ENCODE assay signal across 14 mouse cellular contexts in the genomic region with DNA sequence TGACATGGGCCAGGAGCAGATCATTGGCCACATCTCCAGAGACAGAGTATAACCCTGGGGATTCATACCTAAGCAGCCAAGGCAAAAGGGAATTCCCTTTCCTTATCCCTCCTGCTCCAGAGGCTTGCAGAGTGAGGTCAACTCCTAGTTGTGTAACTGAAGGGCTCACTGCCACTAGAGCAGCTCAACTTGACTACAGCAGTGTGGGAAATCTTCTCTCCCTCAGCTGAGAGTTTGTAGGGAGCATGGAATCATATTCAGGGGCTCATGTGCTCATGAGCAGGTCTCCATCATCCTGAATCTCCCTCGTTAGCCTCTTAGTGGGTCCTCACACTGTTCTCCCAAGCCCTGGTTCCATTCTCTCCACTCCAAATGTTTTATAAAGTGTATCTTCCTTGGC. TPM values are rescaled to one million over a fixed set of nuclear protein-coding genes. Genes with fewer than 3 reads are reported as not detected.
DNase-seq lines count a peak whose midpoint lies in the region.
"Had no signal": no experiment of that assay in that cellular context is flagged by ENCODE, and none has a peak within 500 bp of the region (broad histone marks: within the 10 kb centered on the region; RNA-seq: fewer than 3 reads in every experiment).

No protein-coding gene starts in this region.

- peak; percentile 90 for DNase-seq in heart, adult 11 months
- peak; percentile 35 for DNase-seq in heart, adult 8-10 months (ENCODE audit: low spot score)
- DNase-seq in lung, postnatal 36 days = peak; percentile 21

RNA-seq across cellular contexts. Expression of a gene that starts 15.7 kb away (rescaled TPM):
- total RNA-seq in heart, adult 8-10 months (2022) = not detected
- total RNA-seq: adrenal gland, adult 18-20 months; adrenal gland, adult 2 months; adrenal gland, adult 8-10 months; adrenal gland, postnatal 10 days; adrenal gland, postnatal 14 days; adrenal gland, postnatal 25 days; adrenal gland, postnatal 36 days; adrenal gland, postnatal 4 days; CH12.LX; ES-E14; MEL had no signal

RNA-seq across cellular contexts. Expression of a gene that starts 24.8 kb away (rescaled TPM):
- total RNA-seq in heart, adult 8-10 months (2022) = not detected
- total RNA-seq: adrenal gland, adult 18-20 months; adrenal gland, adult 2 months; adrenal gland, adult 8-10 months; adrenal gland, postnatal 10 days; adrenal gland, postnatal 14 days; adrenal gland, postnatal 25 days; adrenal gland, postnatal 36 days; adrenal gland, postnatal 4 days; CH12.LX; ES-E14; MEL had no signal

Comparison
In these comparisons a context has a peak if more than half of its experiments do, and no peak if none do; other contexts are left out.
1. DNase-seq: peak in every context shown above with its lines; median percentile 90 in heart, adult 11 months; 35 in heart, adult 8-10 months; 21 in lung, postnatal 36 days.